Mouse (Mus musculus): ENCODE data around the gene Dstyk.

The Dstyk gene

GRCm38 (mm10) chr1:132512106-132512505 is 94.8 kb downstream of the Dstyk start:
- DNase-seq (ENCODE audit: low spot score) = no peak

DNA sequence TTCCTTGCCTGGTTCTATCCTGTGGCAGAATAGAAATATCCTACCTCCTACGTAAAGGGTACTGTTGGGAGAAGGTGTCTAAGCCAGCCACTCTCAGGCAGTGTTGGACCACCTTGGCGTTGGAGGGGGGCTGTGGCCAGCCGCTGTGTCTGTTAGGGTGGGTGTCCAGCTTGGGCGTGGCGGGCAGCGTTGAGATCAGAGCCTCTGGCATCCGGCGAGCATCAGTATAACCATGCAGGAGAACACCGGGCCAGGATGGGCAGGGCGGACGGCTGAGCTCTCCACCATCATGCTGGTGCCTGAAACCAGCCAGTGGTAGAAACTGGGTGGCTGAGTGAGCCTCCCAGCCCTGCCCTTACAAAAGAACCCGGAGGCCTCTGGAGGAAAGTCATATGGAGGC is 98.0 kb downstream of the Dstyk start:
- no peak for DNase-seq (ENCODE audit: low spot score)

Data from ovary, postnatal 14 days (tissue).